Mouse (Mus musculus) CH12.LX (cell line): ENCODE data around the gene Bckdk. TPM values are rescaled to one million over a fixed set of nuclear protein-coding genes. Genes with fewer than 3 reads are reported as not detected.

ENCODE experiments used
- DNase-seq: peaks from one replicate; pipeline ENCODE4 v3.0.0-alpha.2; 2013; ENCODE audit errors: extremely low read depth
- H3K27ac ChIP-seq: 2 replicates; pipeline ENCODE4 v1.5.1; 2012; ENCODE audit warnings: low read depth, mild to moderate bottlenecking, control low read depth, moderate library complexity; ENCODE audit not compliant: insufficient read depth
- H3K27me3 ChIP-seq: replicated peaks from 2 replicates; pipeline ENCODE3; 2012; ENCODE audit warnings: inconsistent platforms
- H3K36me3 ChIP-seq, 2 experiments: replicated peaks in 1 of 2; 2 replicates each; pipeline versions ENCODE3 to v1.6.1; 2012; ENCODE audit warnings: inconsistent platforms in 1 of 2, low read length in 1 of 2, mild to moderate bottlenecking in 1 of 2, mixed read lengths in 1 of 2, moderate library complexity in 1 of 2; ENCODE audit not compliant: control insufficient read depth in 1 of 2, insufficient read depth in 1 of 2
- H3K4me1 ChIP-seq, 2 experiments: 2 replicates each; pipeline ENCODE4 v1.6.1; 2012; ENCODE audit warnings: inconsistent platforms in 1 of 2, moderate library complexity in 1 of 2; ENCODE audit not compliant: insufficient read depth in 2 of 2, control insufficient read depth in 1 of 2
- H3K4me2 ChIP-seq: 2 replicates; pipeline ENCODE4 v1.6.1; 2012; ENCODE audit warnings: low read depth, mild to moderate bottlenecking, control low read depth; ENCODE audit not compliant: poor library complexity, insufficient read depth, severe bottlenecking
- H3K4me3 ChIP-seq, 3 experiments: fragments of 150-350 bp in 1 of 3; sonication (generic) in 1 of 3; replicated peaks in 1 of 3; 2 replicates each; pipeline versions ENCODE3 to v1.5.1; 2011 to 2012; ENCODE audit warnings: low read depth in 2 of 3, low read length in 2 of 3, mild to moderate bottlenecking in 2 of 3, moderate library complexity in 2 of 3, control low read depth in 1 of 3, improper control_type of control experiment in 1 of 3, inconsistent platforms in 1 of 3, mixed read lengths in 1 of 3; ENCODE audit not compliant: poor library complexity in 1 of 3
- H3K79me2 ChIP-seq: replicated peaks from 2 replicates; pipeline ENCODE4 v1.6.1; 2012; ENCODE audit warnings: mild to moderate bottlenecking, moderate library complexity; ENCODE audit not compliant: control insufficient read depth, poor library complexity, insufficient read depth, severe bottlenecking; ENCODE audit errors: extremely low read depth
- H3K9ac ChIP-seq: 2 replicates; pipeline ENCODE4 v1.6.1; 2012; ENCODE audit warnings: low read depth, mild to moderate bottlenecking, control low read depth, moderate library complexity; ENCODE audit not compliant: insufficient read depth
- H3K9me3 ChIP-seq: replicated peaks from 2 replicates; pipeline ENCODE3; 2012; ENCODE audit warnings: low read length, inconsistent platforms, mixed read lengths
- CHD2 ChIP-seq: IDR thresholded peaks from 2 replicates; pipeline ENCODE4 v1.6.1; 2011; ENCODE audit warnings: low read length, improper control_type of control experiment
- CTCF ChIP-seq, 2 experiments: IDR thresholded peaks in 1 of 2; conservative IDR thresholded peaks in 1 of 2; 2 replicates each; pipeline ENCODE4 v1.5.1; 2011 to 2012; ENCODE audit warnings: low read depth in 2 of 2, low read length in 2 of 2, improper control_type of control experiment in 1 of 2, inconsistent platforms in 1 of 2, mild to moderate bottlenecking in 1 of 2, moderate library complexity in 1 of 2
- E2F4 ChIP-seq: IDR thresholded peaks from 2 replicates; pipeline ENCODE4 v1.6.1; 2011; ENCODE audit warnings: low read depth, low read length, improper control_type of control experiment; ENCODE audit not compliant: insufficient replicate concordance
- ELF1 ChIP-seq: IDR thresholded peaks from 2 replicates; pipeline ENCODE4 v1.6.1; 2014; ENCODE audit warnings: low read depth, mild to moderate bottlenecking, inconsistent platforms, low read length, improper control_type of control experiment
- GABPA ChIP-seq: IDR thresholded peaks from 2 replicates; pipeline ENCODE4 v1.6.1; 2012; ENCODE audit warnings: low read depth, low read length, improper control_type of control experiment, inconsistent platforms; ENCODE audit not compliant: insufficient replicate concordance
- HCFC1 ChIP-seq: IDR thresholded peaks from 2 replicates; pipeline ENCODE4 v1.6.1; 2012; ENCODE audit warnings: low read depth, mild to moderate bottlenecking, inconsistent platforms, low read length, improper control_type of control experiment
- IRF4 ChIP-seq: IDR thresholded peaks from 2 replicates; pipeline ENCODE4 v1.6.1; 2014; ENCODE audit warnings: low read depth, mild to moderate bottlenecking, inconsistent platforms, low read length, improper control_type of control experiment
- JUN ChIP-seq: IDR thresholded peaks from 2 replicates; pipeline ENCODE4 v1.6.1; 2011; ENCODE audit warnings: low read depth, mild to moderate bottlenecking, low read length, improper control_type of control experiment, moderate library complexity; ENCODE audit not compliant: insufficient read depth
- JUND ChIP-seq: conservative IDR thresholded peaks from 2 replicates; pipeline ENCODE4 v1.6.1; 2011; ENCODE audit warnings: low read depth, low read length, improper control_type of control experiment
- KAT2A ChIP-seq: IDR thresholded peaks from 2 replicates; pipeline ENCODE4 v1.6.1; 2012; ENCODE audit warnings: low read length, improper control_type of control experiment, inconsistent platforms; ENCODE audit not compliant: insufficient replicate concordance
- MAX ChIP-seq: IDR thresholded peaks from 2 replicates; pipeline ENCODE4 v1.6.1; 2011; ENCODE audit warnings: low read length, improper control_type of control experiment
- MAZ ChIP-seq: IDR thresholded peaks from 2 replicates; pipeline ENCODE4 v1.6.1; 2012; ENCODE audit warnings: low read depth, mild to moderate bottlenecking, inconsistent platforms, low read length, improper control_type of control experiment, moderate library complexity
- MEF2A ChIP-seq: IDR thresholded peaks from 2 replicates; pipeline ENCODE4 v1.6.1; 2014; ENCODE audit warnings: low read depth, mild to moderate bottlenecking, inconsistent platforms, low read length, improper control_type of control experiment, borderline replicate concordance
- MXI1 ChIP-seq: IDR thresholded peaks from 2 replicates; pipeline ENCODE4 v1.6.1; 2011; ENCODE audit warnings: mild to moderate bottlenecking, low read depth, low read length, improper control_type of control experiment
- MYC ChIP-seq: IDR thresholded peaks from 2 replicates; pipeline ENCODE4 v1.6.1; 2011; ENCODE audit warnings: low read depth, mild to moderate bottlenecking, improper control_type of control experiment, low read length
- NELFE ChIP-seq: IDR thresholded peaks from 2 replicates; pipeline ENCODE4 v1.6.1; 2011; ENCODE audit warnings: low read depth, low read length, improper control_type of control experiment
- NRF1 ChIP-seq: IDR thresholded peaks from 2 replicates; pipeline ENCODE4 v1.6.1; 2014; ENCODE audit warnings: low read depth, mild to moderate bottlenecking, inconsistent platforms, low read length, improper control_type of control experiment, moderate library complexity
- PAX5 ChIP-seq: IDR thresholded peaks from 2 replicates; pipeline ENCODE4 v1.6.1; 2012; ENCODE audit warnings: low read length, inconsistent platforms, mixed read lengths
- POLR2A ChIP-seq: IDR thresholded peaks from 2 replicates; pipeline ENCODE4 v1.6.1; 2011; ENCODE audit warnings: low read depth, mild to moderate bottlenecking, improper control_type of control experiment, low read length
- POLR2AphosphoS2 ChIP-seq: IDR thresholded peaks from 2 replicates; pipeline ENCODE4 v1.6.1; 2011; ENCODE audit warnings: low read depth, low read length, improper control_type of control experiment
- RCOR1 ChIP-seq: conservative IDR thresholded peaks from 2 replicates; pipeline ENCODE4 v1.6.1; 2012; ENCODE audit warnings: low read depth, mild to moderate bottlenecking, inconsistent platforms, low read length, improper control_type of control experiment
- SIN3A ChIP-seq: IDR thresholded peaks from 2 replicates; pipeline ENCODE4 v1.6.1; 2012; ENCODE audit warnings: low read length, improper control_type of control experiment, inconsistent platforms
- TBP ChIP-seq: conservative IDR thresholded peaks from 2 replicates; pipeline ENCODE4 v1.6.1; 2011; ENCODE audit warnings: low read depth, low read length, improper control_type of control experiment
- TCF12 ChIP-seq: IDR thresholded peaks from 2 replicates; pipeline ENCODE4 v1.6.1; 2014; ENCODE audit warnings: low read depth, mild to moderate bottlenecking, inconsistent platforms, low read length, improper control_type of control experiment
- USF1 ChIP-seq: IDR thresholded peaks from 2 replicates; pipeline ENCODE4 v1.6.1; 2014; ENCODE audit warnings: low read depth, mild to moderate bottlenecking, inconsistent platforms, low read length, improper control_type of control experiment
- ZC3H11A ChIP-seq: IDR thresholded peaks from 2 replicates; pipeline ENCODE4 v1.6.1; 2012; ENCODE audit warnings: low read depth, mild to moderate bottlenecking, inconsistent platforms, low read length, improper control_type of control experiment
- ZMIZ1 ChIP-seq: IDR thresholded peaks from 2 replicates; pipeline ENCODE4 v1.6.1; 2012; ENCODE audit warnings: low read depth, mild to moderate bottlenecking, inconsistent platforms, low read length, improper control_type of control experiment
- dilution Hi-C: fragments of 300-500 bp; cut with MboI; formaldehyde crosslinking; loops from 2 replicates; pipeline ENCODE4 v1.14.3; 2020; ENCODE audit warnings: low sequenced_read_pairs; ENCODE audit not compliant: extremely low pct_unique_long_range_greater_than_20kb, extremely low pct_ligation_motif_present
- in situ Hi-C: fragments of 300-500 bp; cut with MboI; formaldehyde crosslinking; loops from 3 replicates; pipeline ENCODE4 v1.14.3; 2019; ENCODE audit warnings: low sequenced_read_pairs, low pct_ligation_motif_present, low pct_unique_long_range_greater_than_20kb, mixed read lengths
- polyA plus RNA-seq: library from polyadenylated mRNA; unstranded; fragments of >175 nt; gene quantifications from 2 replicates; pipeline ENCODE4 v1.2.1, GENCODE M21; 2012; ENCODE audit warnings: low read depth; ENCODE audit not compliant: insufficient read length
- total RNA-seq, 2 experiments: library from RNA; depleted of rRNA; stranded (reverse); fragments of 300-350 nt in 1 of 2; fragments of >200 nt in 1 of 2; gene quantifications; 2 replicates each; pipeline ENCODE4 v1.2.3; 2012 to 2014

The Bckdk gene
- total and polyA plus RNA-seq, 3 experiments, result 38.4 to 62.7 (median 61.8) TPM

DNA sequence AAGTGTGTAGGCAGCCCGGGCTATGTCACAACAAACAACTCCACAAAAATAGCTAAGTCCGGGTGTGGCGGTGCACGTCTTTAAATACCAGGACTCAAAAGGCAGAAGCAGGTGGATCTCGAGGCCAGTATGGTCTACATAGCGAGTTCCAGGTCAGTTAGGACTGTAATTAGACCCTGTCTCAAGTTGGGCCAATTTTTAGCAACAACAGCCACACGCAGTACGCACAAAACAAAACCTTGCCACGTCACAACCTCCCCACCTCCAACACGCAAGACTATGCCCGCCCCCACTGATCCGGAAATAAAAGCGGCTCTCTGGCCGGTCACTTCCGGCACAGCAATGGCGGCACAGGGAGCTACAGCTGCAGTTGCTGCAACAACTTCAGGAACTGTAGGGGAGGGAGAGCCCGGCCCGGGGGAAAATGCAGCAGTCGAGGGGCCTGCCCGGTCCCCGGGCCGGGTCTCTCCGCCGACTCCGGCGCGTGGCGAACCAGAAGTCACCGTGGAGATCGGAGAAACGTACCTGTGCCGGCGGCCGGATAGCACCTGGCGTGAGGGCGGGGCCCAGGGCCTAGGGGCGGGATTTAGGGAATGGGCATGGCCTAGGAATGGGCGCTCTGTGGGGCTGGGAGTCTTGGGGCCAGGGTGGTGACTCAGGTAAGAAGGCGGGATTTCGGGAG is 8.4 kb downstream of the Bckdk start, which contains the start of gene Kat8:
Gene Kat8 (plus strand): TSS at position 327 of the 682 bp plus-strand sequence.
- peak within 1 kb of the TSS; percentile 42 for H3K9ac ChIP-seq
- DNase-seq, result peak; percentile 94
- in situ Hi-C loops (no loop called here), dilution Hi-C loops (no loop called here)
- peak within 1 kb of the TSS; percentile 7; the same call in 1 of the 2 replicates for H3K27ac ChIP-seq
- no peak for TF ChIP-seq GABPA
- TF ChIP-seq NRF1, result peak; percentile 67
- TF ChIP-seq TCF12, result peak; percentile 95
- TF ChIP-seq CTCF (conservative IDR thresholded peaks at IDR 0.05 in 1 of 2, IDR thresholded peaks at IDR 0.05 in 1 of 2; ENCODE audit: low read depth in 2 of 2, low read length in 2 of 2), result no peak
- TF ChIP-seq MEF2A, result 0 out of 2 replicates have a peak, but pooled peaks have one; percentile 43
- no peak for TF ChIP-seq SIN3A
- TF ChIP-seq MYC, result no peak; the same call in 1 of the 2 replicates
- TF ChIP-seq RCOR1, result no peak; the same call in 1 of the 2 replicates
- TF ChIP-seq POLR2AphosphoS2, result peak; percentile 77; the same call in 1 of the 2 replicates
- no peak for TF ChIP-seq USF1
- peak; percentile 88 for TF ChIP-seq POLR2A
- TF ChIP-seq ZMIZ1, result 0 out of 2 replicates have a peak, but pooled peaks have one; percentile 32
- TF ChIP-seq MAX, result no peak
- peak; percentile 93 for TF ChIP-seq HCFC1
- TF ChIP-seq CHD2, result peak; percentile 95
- TF ChIP-seq IRF4, result peak; percentile 48; the same call in 1 of the 2 replicates
- TF ChIP-seq MAZ, result peak; percentile 17; the same call in 1 of the 2 replicates
- TF ChIP-seq JUN, result no peak
- peak; percentile 86; the same call in 1 of the 2 replicates for TF ChIP-seq KAT2A
- TF ChIP-seq NELFE, result 0 out of 2 replicates have a peak, but pooled peaks have one; percentile 60
- TF ChIP-seq E2F4, result no peak
- peak; percentile 83 for TF ChIP-seq TBP
- TF ChIP-seq PAX5, result no peak
- TF ChIP-seq JUND, result no peak
- peak; percentile 85 for TF ChIP-seq ELF1
- TF ChIP-seq MXI1, result peak; percentile 73; the same call in 1 of the 2 replicates
- no peak for TF ChIP-seq ZC3H11A
- peaks cover 30 to 42% of the 10 kb centered on the region in 2 experiments for H3K36me3 ChIP-seq
- H3K79me2 ChIP-seq, result peaks cover 11% of the 10 kb centered on the region; the same call in 1 of the 2 replicates
- H3K4me3 ChIP-seq, result peak within 1 kb of the TSS; percentile 66 to 87 (median 80)
- peak within 1 kb of the TSS; percentile 92 for H3K4me2 ChIP-seq
- H3K27me3 ChIP-seq, result no peaks in the 10 kb centered on the region
- H3K9me3 ChIP-seq, result no peaks in the 10 kb centered on the region
- peaks cover under 1 to 26% of the 10 kb centered on the region in 2 experiments; a peak in 2 of 4 replicates for H3K4me1 ChIP-seq
